Mouse (Mus musculus): ENCODE data around the gene Phactr2. TPM values are rescaled to one million over a fixed set of nuclear protein-coding genes. Genes with fewer than 3 reads are reported as not detected.

The Phactr2 gene
- total and polyA plus RNA-seq, 3 experiments: 0.33 TPM; not detected in 2

GRCm38 (mm10) chr10:13288296-13288695 is 185.9 kb downstream of the Phactr2 start:
- Histone ChIP-seq H3K4me1 (ENCODE audit: insufficient read depth, low read depth, low read length) (peaks cover 8% of the 10 kb centered on the region; the same call in 1 of the 2 replicates), H3K4me3 (ENCODE audit: low read depth, low read length) (no peak overlapping the region), H3K27me3 (ENCODE audit: insufficient read depth, low read length) (peaks cover 10% of the 10 kb centered on the region), H3K9me3 (replicated peaks) (no peaks in the 10 kb centered on the region), H3K36me3 (replicated peaks) (no peaks in the 10 kb centered on the region)
- ATAC-seq (ENCODE audit: extremely low read depth, insufficient number of reproducible peaks, low FRiP score, poor library complexity, severe bottlenecking) (no peak), DNase-seq (ENCODE audit: low spot score) (no peak)
- no peak for TF ChIP-seq TAL1 (conservative IDR thresholded peaks at IDR 0.05; ENCODE audit: low read depth, low read length)
- TF ChIP-seq GATA2 (IDR thresholded peaks at IDR 0.05; ENCODE audit: borderline replicate concordance, low read depth, low read length): no peak
- no peak for TF ChIP-seq GATA1 (IDR thresholded peaks at IDR 0.05; ENCODE audit: borderline replicate concordance, low read length)
- no peak for TF ChIP-seq POLR2AphosphoS5 (IDR thresholded peaks at IDR 0.05; ENCODE audit: insufficient replicate concordance, low read depth, low read length)
- no peak for TF ChIP-seq CTCF (IDR thresholded peaks at IDR 0.05; ENCODE audit: low read depth, low read length)

- TF ChIP-seq GATA2 (IDR thresholded peaks at IDR 0.05; ENCODE audit: borderline replicate concordance, low read depth, low read length) (no peak), POLR2AphosphoS5 (IDR thresholded peaks at IDR 0.05; ENCODE audit: insufficient replicate concordance, low read depth, low read length) (no peak), TAL1 (conservative IDR thresholded peaks at IDR 0.05; ENCODE audit: low read depth, low read length) (no peak), CTCF (IDR thresholded peaks at IDR 0.05; ENCODE audit: low read depth, low read length) (no peak), GATA1 (IDR thresholded peaks at IDR 0.05; ENCODE audit: borderline replicate concordance, low read length) (no peak)
- ATAC-seq (ENCODE audit: extremely low read depth, insufficient number of reproducible peaks, low FRiP score, poor library complexity, severe bottlenecking) (no peak), DNase-seq (ENCODE audit: low spot score) (no peak)
- Histone ChIP-seq H3K9me3 (replicated peaks) (no peaks in the 10 kb centered on the region), H3K36me3 (replicated peaks) (no peaks in the 10 kb centered on the region), H3K27me3 (ENCODE audit: insufficient read depth, low read length) (peaks cover 7% of the 10 kb centered on the region), H3K4me3 (ENCODE audit: low read depth, low read length) (no peak overlapping the region), H3K4me1 (ENCODE audit: insufficient read depth, low read depth, low read length) (peaks cover 5% of the 10 kb centered on the region; the same call in 1 of the 2 replicates)
Observed at GRCm38 (mm10) chr10:13283441-13283840, 190.8 kb downstream of the Phactr2 start.

GRCm38 (mm10) chr10:13280298-13280853 is 193.8 kb downstream of the Phactr2 start:
- no peaks in the 10 kb centered on the region for H3K27me3 ChIP-seq (ENCODE audit: insufficient read depth, low read length)
- no peaks in the 10 kb centered on the region for H3K36me3 ChIP-seq (replicated peaks)
- no peak overlapping the region for H3K4me3 ChIP-seq (ENCODE audit: low read depth, low read length)
- DNase-seq (ENCODE audit: low spot score): no peak
- H3K9me3 ChIP-seq (replicated peaks): no peaks in the 10 kb centered on the region
- no peak for ATAC-seq (ENCODE audit: extremely low read depth, insufficient number of reproducible peaks, low FRiP score, poor library complexity, severe bottlenecking)
- no peaks in the 10 kb centered on the region for H3K4me1 ChIP-seq (ENCODE audit: insufficient read depth, low read depth, low read length)
- no peak for TF ChIP-seq TAL1 (conservative IDR thresholded peaks at IDR 0.05; ENCODE audit: low read depth, low read length)
- TF ChIP-seq CTCF (IDR thresholded peaks at IDR 0.05; ENCODE audit: low read depth, low read length): no peak
- no peak for TF ChIP-seq POLR2AphosphoS5 (IDR thresholded peaks at IDR 0.05; ENCODE audit: insufficient replicate concordance, low read depth, low read length)
- TF ChIP-seq GATA2 (IDR thresholded peaks at IDR 0.05; ENCODE audit: borderline replicate concordance, low read depth, low read length): no peak
- no peak for TF ChIP-seq GATA1 (IDR thresholded peaks at IDR 0.05; ENCODE audit: borderline replicate concordance, low read length)

GRCm38 (mm10) chr10:13276298-13276697 is 197.9 kb downstream of the Phactr2 start:
- ATAC-seq (ENCODE audit: extremely low read depth, insufficient number of reproducible peaks, low FRiP score, poor library complexity, severe bottlenecking) (no peak), DNase-seq (ENCODE audit: low spot score) (no peak)
- H3K27me3 ChIP-seq (ENCODE audit: insufficient read depth, low read length): 0 out of 2 replicates have a peak, but pooled peaks cover 2% of the 10 kb centered on the region
- no peak overlapping the region for H3K4me3 ChIP-seq (ENCODE audit: low read depth, low read length)
- H3K9me3 ChIP-seq (replicated peaks): no peaks in the 10 kb centered on the region
- H3K4me1 ChIP-seq (ENCODE audit: insufficient read depth, low read depth, low read length): no peaks in the 10 kb centered on the region
- no peaks in the 10 kb centered on the region for H3K36me3 ChIP-seq (replicated peaks)
- TF ChIP-seq POLR2AphosphoS5 (IDR thresholded peaks at IDR 0.05; ENCODE audit: insufficient replicate concordance, low read depth, low read length) (no peak), TAL1 (conservative IDR thresholded peaks at IDR 0.05; ENCODE audit: low read depth, low read length) (no peak), CTCF (IDR thresholded peaks at IDR 0.05; ENCODE audit: low read depth, low read length) (no peak), GATA2 (IDR thresholded peaks at IDR 0.05; ENCODE audit: borderline replicate concordance, low read depth, low read length) (no peak), GATA1 (IDR thresholded peaks at IDR 0.05; ENCODE audit: borderline replicate concordance, low read length) (no peak)

GRCm38 (mm10) chr10:13275152-13275551 is 199.1 kb downstream of the Phactr2 start:
- Histone ChIP-seq H3K9me3 (replicated peaks) (no peaks in the 10 kb centered on the region), H3K27me3 (ENCODE audit: insufficient read depth, low read length) (peaks cover 5% of the 10 kb centered on the region; the same call in 1 of the 2 replicates), H3K36me3 (replicated peaks) (no peaks in the 10 kb centered on the region), H3K4me3 (ENCODE audit: low read depth, low read length) (no peak overlapping the region), H3K4me1 (ENCODE audit: insufficient read depth, low read depth, low read length) (no peaks in the 10 kb centered on the region)
- DNase-seq (ENCODE audit: low spot score): no peak
- no peak for ATAC-seq (ENCODE audit: extremely low read depth, insufficient number of reproducible peaks, low FRiP score, poor library complexity, severe bottlenecking)
- no peak for TF ChIP-seq TAL1 (conservative IDR thresholded peaks at IDR 0.05; ENCODE audit: low read depth, low read length)
- no peak for TF ChIP-seq GATA2 (IDR thresholded peaks at IDR 0.05; ENCODE audit: borderline replicate concordance, low read depth, low read length)
- no peak for TF ChIP-seq POLR2AphosphoS5 (IDR thresholded peaks at IDR 0.05; ENCODE audit: insufficient replicate concordance, low read depth, low read length)
- no peak for TF ChIP-seq CTCF (IDR thresholded peaks at IDR 0.05; ENCODE audit: low read depth, low read length)
- TF ChIP-seq GATA1 (IDR thresholded peaks at IDR 0.05; ENCODE audit: borderline replicate concordance, low read length): no peak

- no peaks in the 10 kb centered on the region for H3K4me1 ChIP-seq (ENCODE audit: insufficient read depth, low read depth, low read length)
- ATAC-seq (ENCODE audit: extremely low read depth, insufficient number of reproducible peaks, low FRiP score, poor library complexity, severe bottlenecking): no peak
- no peak for TF ChIP-seq POLR2AphosphoS5 (IDR thresholded peaks at IDR 0.05; ENCODE audit: insufficient replicate concordance, low read depth, low read length)
- TF ChIP-seq CTCF (IDR thresholded peaks at IDR 0.05; ENCODE audit: low read depth, low read length): no peak
- TF ChIP-seq GATA2 (IDR thresholded peaks at IDR 0.05; ENCODE audit: borderline replicate concordance, low read depth, low read length): no peak
- TF ChIP-seq GATA1 (IDR thresholded peaks at IDR 0.05; ENCODE audit: borderline replicate concordance, low read length): no peak
- no peak for TF ChIP-seq TAL1 (conservative IDR thresholded peaks at IDR 0.05; ENCODE audit: low read depth, low read length)
- H3K27me3 ChIP-seq (ENCODE audit: insufficient read depth, low read length): peaks cover 5% of the 10 kb centered on the region; the same call in 1 of the 2 replicates
- no peak for DNase-seq (ENCODE audit: low spot score)
- H3K9me3 ChIP-seq (replicated peaks): no peaks in the 10 kb centered on the region
- H3K4me3 ChIP-seq (ENCODE audit: low read depth, low read length): no peak overlapping the region
- no peaks in the 10 kb centered on the region for H3K36me3 ChIP-seq (replicated peaks)
Observed at GRCm38 (mm10) chr10:13274699-13275098, 199.5 kb downstream of the Phactr2 start.
